In the genomic region with DNA sequence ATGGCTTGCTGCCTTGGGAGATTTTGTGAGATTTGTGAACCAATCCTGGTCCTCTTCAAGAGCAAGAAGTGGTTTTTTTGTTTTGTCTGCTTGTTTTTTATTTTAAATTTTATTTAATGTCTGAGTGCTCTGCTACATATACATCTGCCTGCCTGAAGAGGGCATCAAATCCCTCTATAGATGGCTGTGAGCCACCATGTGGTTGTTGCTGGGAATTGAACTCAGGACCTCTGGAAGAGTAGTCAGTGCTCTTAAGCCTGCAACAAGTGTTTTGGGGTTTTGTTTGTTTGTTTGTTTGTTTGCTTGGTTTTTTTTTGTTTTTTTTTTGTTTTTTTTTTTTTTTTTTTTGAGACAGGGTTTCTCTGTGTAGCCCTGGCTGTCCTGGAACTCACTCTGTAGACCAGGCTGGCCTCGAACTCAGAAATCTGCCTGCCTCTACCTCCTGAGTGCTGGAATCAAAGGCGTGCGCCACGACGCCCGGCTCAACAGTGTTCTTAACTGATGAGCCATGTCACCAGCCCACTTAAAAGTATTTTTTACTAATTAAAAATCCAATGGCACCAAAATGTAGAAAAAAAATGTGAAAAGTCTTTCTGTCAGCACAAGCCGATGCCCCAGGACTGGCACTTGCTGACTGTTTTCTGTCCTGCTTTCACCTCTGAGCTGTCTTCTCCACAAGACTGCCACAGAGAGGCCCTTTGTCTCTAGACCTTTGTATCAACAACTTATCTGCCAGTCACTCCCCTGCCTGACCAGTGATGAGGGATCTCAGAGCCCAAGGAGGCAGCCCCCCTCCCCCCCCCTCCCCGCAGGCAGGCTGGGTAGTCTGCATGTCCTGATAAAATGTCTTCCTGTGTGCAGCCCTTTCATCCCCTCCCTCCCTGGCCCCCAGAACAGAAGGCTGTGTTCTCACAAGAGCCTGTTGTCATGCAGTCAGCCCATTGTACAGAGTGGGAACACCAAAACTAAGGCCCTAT, we compare ENCODE assay signal across 10 mouse cellular contexts. TPM values are rescaled to one million over a fixed set of nuclear protein-coding genes. Genes with fewer than 3 reads are reported as not detected.
A peak's percentile ranks its signal among the peaks of the same experiment; 100 is the strongest.
DNase-seq lines count a peak whose midpoint lies in the region; ATAC-seq and TF ChIP-seq lines count a peak whose summit lies in the region.
"Had no signal": no experiment of that assay in that cellular context is flagged by ENCODE, and none has a peak within 500 bp of the region (broad histone marks: within the 10 kb centered on the region; RNA-seq: fewer than 3 reads in every experiment).

No protein-coding gene starts in this region.

- H3K4me2 ChIP-seq in liver, embryonic 16.5 days (ENCODE audit: low read depth, low read length) = no peak overlapping the region

- peaks cover 14% of the 10 kb centered on the region for H3K4me1 ChIP-seq in testis, adult 2 months (ENCODE audit: control insufficient read depth, insufficient read depth, low read length)
- peaks cover 21% of the 10 kb centered on the region for H3K4me1 ChIP-seq in liver, embryonic 16.5 days (ENCODE audit: control insufficient read depth, low read depth, low read length)
- peaks cover 18% of the 10 kb centered on the region for H3K4me1 ChIP-seq in limb, embryonic 10.5 days

- no peaks in the 10 kb centered on the region for H3K27me3 ChIP-seq in testis, adult 2 months (ENCODE audit: control insufficient read depth, insufficient read depth, low read length)
- H3K27me3 ChIP-seq in liver, embryonic 16.5 days (ENCODE audit: control insufficient read depth, insufficient read depth, low read depth, low read length) = peaks cover 21% of the 10 kb centered on the region
- peaks cover 33% of the 10 kb centered on the region for H3K27me3 ChIP-seq in limb, embryonic 10.5 days (ENCODE audit: low read depth, poor library complexity, severe bottlenecking)

- no peak for TF ChIP-seq POLR2A in testis, adult 2 months (IDR thresholded peaks at IDR 0.05; ENCODE audit: control insufficient read depth, low read depth, low read length)
- TF ChIP-seq POLR2A in brain, embryonic 14.5 days (IDR thresholded peaks at IDR 0.05; ENCODE audit: borderline replicate concordance, extremely low read depth, insufficient read depth, insufficient read length, poor library complexity, severe bottlenecking) = no peak

- no peak for TF ChIP-seq CTCF in testis, adult 2 months (IDR thresholded peaks at IDR 0.05; ENCODE audit: control insufficient read depth, insufficient read depth, insufficient replicate concordance, low read depth, low read length)
- TF ChIP-seq CTCF in brain, embryonic 14.5 days (IDR thresholded peaks at IDR 0.05; ENCODE audit: borderline replicate concordance, extremely low read depth, insufficient read depth, insufficient read length) = peak; percentile 34; the same call in 1 of the 2 replicates

- no peaks in the 10 kb centered on the region for H3K36me3 ChIP-seq in testis, adult 2 months (ENCODE audit: control insufficient read depth, insufficient read depth, low read length)
- H3K36me3 ChIP-seq in liver, embryonic 16.5 days (ENCODE audit: control insufficient read depth, insufficient read depth) = no peaks in the 10 kb centered on the region
- H3K36me3 ChIP-seq in limb, embryonic 10.5 days = no peaks in the 10 kb centered on the region

- peak overlapping the region; percentile 9; the same call in 1 of the 2 replicates for H3K9ac ChIP-seq in liver, embryonic 16.5 days (ENCODE audit: low read depth, low read length)

- no peaks in the 10 kb centered on the region for H3K9me3 ChIP-seq in liver, embryonic 16.5 days (replicated peaks; ENCODE audit: control insufficient read depth, low read length)
- H3K9me3 ChIP-seq in limb, embryonic 10.5 days (replicated peaks) = no peaks in the 10 kb centered on the region

- H3K4me3 ChIP-seq in testis, adult 2 months (ENCODE audit: control insufficient read depth, low read depth, low read length) = no peak overlapping the region
- no peak overlapping the region for H3K4me3 ChIP-seq in liver, embryonic 16.5 days (ENCODE audit: low read depth, low read length)
- no peak overlapping the region for H3K4me3 ChIP-seq in limb, embryonic 10.5 days

- H3K27ac ChIP-seq in testis, adult 2 months (ENCODE audit: control insufficient read depth, insufficient read depth, low read depth, low read length) = peak overlapping the region; percentile 76
- 0 out of 2 replicates have a peak overlapping the region, but pooled peaks have one; percentile 48 for H3K27ac ChIP-seq in liver, embryonic 16.5 days (ENCODE audit: low read length)
- no peak overlapping the region for H3K27ac ChIP-seq in limb, embryonic 10.5 days

- WGBS in liver, embryonic 16.5 days (ENCODE audit: insufficient replicate concordance) = 32% methylated on average over 8 of the region's 8 CpGs
- WGBS in limb, embryonic 10.5 days = 87% methylated on average over 8 of the region's 8 CpGs

- no peak for DNase-seq in testis, postnatal 10 days (ENCODE audit: low spot score)
- DNase-seq in brain, embryonic 14.5 days (ENCODE audit: low read depth) = peak; percentile 55
- peak; percentile 74 for DNase-seq in testis, postnatal 14 days (ENCODE audit: low spot score)
- no peak for DNase-seq in limb, embryonic 10.5 days (ENCODE audit: low spot score)
- DNase-seq: gastrocnemius, postnatal 10 days had no signal

- peak; percentile 85 for ATAC-seq in liver, embryonic 16.5 days (ENCODE audit: low read depth)
- ATAC-seq in granulocyte monocyte progenitor cell, adult 5-6 weeks (replicated peaks; ENCODE audit: poor library complexity, severe bottlenecking) = no peak
- ATAC-seq in inflammation-experienced regulatory T-cells, adult 6 months = no peak

RNA-seq across cellular contexts. Expression of a gene that starts 5.0 kb away (rescaled TPM):
- 43.5 and 48.7 TPM in 2 replicates for polyA plus RNA-seq in testis, adult 2 months (2012; rRNA removed)
- polyA plus RNA-seq in brain, embryonic 14.5 days (2012; rRNA removed) = 3,325 and 3,474 TPM in 2 replicates
- 0.35 and 0.64 TPM in 2 replicates for polyA plus RNA-seq in liver, embryonic 16.5 days (2015; fragmentation: Nextera tagmentation; extraction: Ambion mirVana)
- 6.9 and 7.9 TPM in 2 replicates for polyA plus RNA-seq in limb, embryonic 10.5 days (2016; fragmentation: Nextera tagmentation; extraction: Ambion mirVana)
- not detected in 2 replicates for total RNA-seq in granulocyte monocyte progenitor cell, adult 5-6 weeks (2014; fragmentation: Nextera tagmentation)
- not detected in 2 replicates for total RNA-seq in granulocyte monocyte progenitor cell, adult 5-6 weeks (2017)
- 1 to 10 TPM in 1 of 3 experiments, under 1 TPM in 1, not detected in 1; 0.30 to 2.0 TPM for polyA plus RNA-seq in inflammation-experienced regulatory T-cells, adult 6 months (2017; shearing (Covaris generic))
- total RNA-seq: neutrophil, adult 5-6 weeks had no signal

RNA-seq across cellular contexts. Expression of a gene that starts 7.1 kb away (rescaled TPM):
- polyA plus RNA-seq in testis, adult 2 months (2012; rRNA removed) = 3.5 and 3.7 TPM in 2 replicates
- polyA plus RNA-seq in brain, embryonic 14.5 days (2012; rRNA removed) = 53.2 and 55.5 TPM in 2 replicates
- polyA plus RNA-seq in liver, embryonic 16.5 days (2015; fragmentation: Nextera tagmentation; extraction: Ambion mirVana) = 9.9 and 11.3 TPM in 2 replicates
- 43.6 and 44.1 TPM in 2 replicates for polyA plus RNA-seq in limb, embryonic 10.5 days (2016; fragmentation: Nextera tagmentation; extraction: Ambion mirVana)
- total RNA-seq in granulocyte monocyte progenitor cell, adult 5-6 weeks (2014; fragmentation: Nextera tagmentation) = 55.6 and 58.3 TPM in 2 replicates
- total RNA-seq in granulocyte monocyte progenitor cell, adult 5-6 weeks (2017) = 57.5 and 75.5 TPM in 2 replicates
- polyA plus RNA-seq in inflammation-experienced regulatory T-cells, adult 6 months (2017; shearing (Covaris generic)) = 1 to 10 TPM; 7.7 to 7.9 (median 7.8) TPM

RNA-seq across cellular contexts. Expression of a gene that starts 9.3 kb away (rescaled TPM):
- 0.02 and 0.15 TPM in 2 replicates for polyA plus RNA-seq in testis, adult 2 months (2012; rRNA removed)
- 0.05 and 0.08 TPM in 2 replicates for polyA plus RNA-seq in brain, embryonic 14.5 days (2012; rRNA removed)
- polyA plus RNA-seq in liver, embryonic 16.5 days (2015; fragmentation: Nextera tagmentation; extraction: Ambion mirVana) = not detected in 2 replicates
- not detected in 2 replicates for polyA plus RNA-seq in limb, embryonic 10.5 days (2016; fragmentation: Nextera tagmentation; extraction: Ambion mirVana)
- 0.28 TPM in 1 of 2 replicates, not detected in the other for total RNA-seq in granulocyte monocyte progenitor cell, adult 5-6 weeks (2014; fragmentation: Nextera tagmentation)
- 0.05 TPM in 1 of 2 replicates, not detected in the other for total RNA-seq in granulocyte monocyte progenitor cell, adult 5-6 weeks (2017)
- not detected for polyA plus RNA-seq in inflammation-experienced regulatory T-cells, adult 6 months (2017; shearing (Covaris generic))
- total RNA-seq: gastrocnemius, postnatal 10 days; neutrophil, adult 5-6 weeks had no signal

RNA-seq across cellular contexts. Expression of a gene that starts 42.7 kb away (rescaled TPM):
- polyA plus RNA-seq in testis, adult 2 months (2012; rRNA removed) = 39.4 and 41.8 TPM in 2 replicates
- 313 and 402 TPM in 2 replicates for polyA plus RNA-seq in brain, embryonic 14.5 days (2012; rRNA removed)
- polyA plus RNA-seq in liver, embryonic 16.5 days (2015; fragmentation: Nextera tagmentation; extraction: Ambion mirVana) = 54.0 and 58.0 TPM in 2 replicates
- 116 and 138 TPM in 2 replicates for polyA plus RNA-seq in limb, embryonic 10.5 days (2016; fragmentation: Nextera tagmentation; extraction: Ambion mirVana)
- total RNA-seq in granulocyte monocyte progenitor cell, adult 5-6 weeks (2014; fragmentation: Nextera tagmentation) = 110 and 113 TPM in 2 replicates
- 194 and 224 TPM in 2 replicates for total RNA-seq in granulocyte monocyte progenitor cell, adult 5-6 weeks (2017)
- 100 to 1,000 TPM in 1 of 3 experiments, 10 to 100 TPM in 2; 74.2 to 106 (median 94.3) TPM for polyA plus RNA-seq in inflammation-experienced regulatory T-cells, adult 6 months (2017; shearing (Covaris generic))

Comparison
In these comparisons a context has a peak if more than half of its experiments do, and no peak if none do; other contexts are left out.
1. DNase-seq: peak in brain, embryonic 14.5 days (single experiment) and testis, postnatal 14 days (single experiment); none in testis, postnatal 10 days (single experiment) and limb, embryonic 10.5 days (single experiment).
2. RNA of a gene that starts 5.0 kb away (polyA plus RNA-seq): 3,325 to 3,474 TPM in brain, embryonic 14.5 days; 43.5 to 48.7 TPM in testis, adult 2 months, 6.9 to 7.9 TPM in limb, embryonic 10.5 days, 0.35 to 0.64 TPM in liver, embryonic 16.5 days and 0.30 to 2.0 TPM in inflammation-experienced regulatory T-cells, adult 6 months; every median in the first group is over 10 times any median in the second.